Mouse (Mus musculus) cerebellum, postnatal 10 days (tissue): ENCODE results near the gene Esrrg.

Source experiments
- DNase-seq, 2 experiments: peaks; one replicate each; pipeline ENCODE4 v3.0.0; 2021; ENCODE audit warnings: mixed read lengths in 2 of 2

Esrrg gene

DNA sequence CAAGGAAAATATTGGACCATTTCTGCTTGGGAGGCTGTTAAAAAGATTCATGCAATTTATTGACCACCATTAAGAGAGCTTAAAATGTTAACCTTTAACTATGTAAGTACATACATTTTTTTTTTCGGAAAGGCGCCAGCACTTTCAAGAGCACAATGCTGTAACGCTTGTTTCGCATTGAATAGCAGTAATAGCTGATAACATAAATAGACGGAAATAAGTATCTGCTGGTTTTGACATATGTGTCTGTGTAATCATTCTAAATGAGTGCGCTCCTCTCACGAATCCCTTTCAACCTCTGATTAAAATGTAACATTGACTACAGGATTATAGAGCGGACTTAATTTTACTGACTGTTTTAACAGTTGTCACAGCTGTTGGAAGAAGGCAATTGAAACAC lies 391.6 kb downstream of the Esrrg start:
- no peak for DNase-seq

GRCm38 (mm10) chr1:188006820-188007491 lies 398.4 kb downstream of the Esrrg start:
- DNase-seq = no peak

DNA sequence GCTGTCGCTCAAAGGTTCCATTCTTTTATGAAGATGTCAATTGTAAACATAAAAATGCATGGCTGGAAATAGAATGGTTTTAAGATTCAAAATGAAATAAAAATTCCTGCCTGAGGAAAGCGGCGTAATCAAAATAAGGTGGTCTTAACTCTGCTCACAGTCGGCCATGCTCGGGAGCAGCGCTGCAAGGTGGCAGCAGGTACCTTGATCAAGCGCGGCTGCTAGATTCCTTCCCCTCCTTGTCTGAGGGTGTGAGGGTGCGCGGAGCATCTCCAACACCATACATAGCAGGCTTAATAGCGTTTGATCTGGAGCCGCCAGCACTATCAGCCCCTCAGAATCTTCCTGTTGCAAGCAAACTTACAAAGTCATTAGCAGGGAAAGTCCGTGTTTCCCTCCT lies 399.9 kb downstream of the Esrrg start:
- no peak for DNase-seq

DNA sequence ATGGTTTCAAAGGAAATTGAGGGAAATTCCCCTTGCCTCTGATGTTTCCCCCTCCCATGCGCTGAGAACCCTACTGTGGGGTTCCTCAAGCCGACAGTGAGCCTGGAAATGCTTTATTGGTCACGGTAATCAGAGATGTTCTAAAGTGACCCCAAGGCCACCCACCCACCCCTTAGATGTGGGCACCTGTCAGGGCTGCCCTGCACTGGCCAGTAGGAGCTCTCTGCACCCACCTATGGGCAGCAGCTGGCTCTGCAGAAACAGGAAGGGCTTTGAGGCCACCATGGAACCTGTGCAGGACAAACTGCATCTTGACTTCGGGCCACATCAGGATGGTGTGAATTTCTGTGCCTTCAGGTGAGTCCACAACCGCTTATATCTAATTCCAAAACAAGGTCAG lies 401.3 kb downstream of the Esrrg start:
- DNase-seq = no peak

DNA sequence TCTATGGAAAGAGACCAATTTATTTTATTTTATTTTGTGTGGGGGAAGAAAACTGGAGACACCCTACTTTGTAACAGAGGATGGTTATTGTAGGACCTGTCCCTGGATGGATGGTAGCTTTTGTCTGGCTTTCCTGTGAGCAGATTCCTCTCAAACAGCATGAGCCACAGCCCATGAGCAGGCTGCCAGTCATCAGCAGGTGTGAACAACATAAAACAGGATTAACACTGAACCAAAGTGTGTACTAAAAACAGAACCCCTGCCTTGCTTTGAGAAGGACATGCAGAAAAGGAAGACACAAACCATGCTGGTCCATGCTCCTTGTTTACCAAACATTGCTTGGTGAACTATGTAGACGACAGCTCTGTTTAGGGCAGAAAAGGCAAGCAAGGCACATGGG lies 402.3 kb downstream of the Esrrg start:
- DNase-seq = no peak

GRCm38 (mm10) chr1:188014411-188014810 lies 405.8 kb downstream of the Esrrg start:
- peak; percentile 98 for DNase-seq

DNA sequence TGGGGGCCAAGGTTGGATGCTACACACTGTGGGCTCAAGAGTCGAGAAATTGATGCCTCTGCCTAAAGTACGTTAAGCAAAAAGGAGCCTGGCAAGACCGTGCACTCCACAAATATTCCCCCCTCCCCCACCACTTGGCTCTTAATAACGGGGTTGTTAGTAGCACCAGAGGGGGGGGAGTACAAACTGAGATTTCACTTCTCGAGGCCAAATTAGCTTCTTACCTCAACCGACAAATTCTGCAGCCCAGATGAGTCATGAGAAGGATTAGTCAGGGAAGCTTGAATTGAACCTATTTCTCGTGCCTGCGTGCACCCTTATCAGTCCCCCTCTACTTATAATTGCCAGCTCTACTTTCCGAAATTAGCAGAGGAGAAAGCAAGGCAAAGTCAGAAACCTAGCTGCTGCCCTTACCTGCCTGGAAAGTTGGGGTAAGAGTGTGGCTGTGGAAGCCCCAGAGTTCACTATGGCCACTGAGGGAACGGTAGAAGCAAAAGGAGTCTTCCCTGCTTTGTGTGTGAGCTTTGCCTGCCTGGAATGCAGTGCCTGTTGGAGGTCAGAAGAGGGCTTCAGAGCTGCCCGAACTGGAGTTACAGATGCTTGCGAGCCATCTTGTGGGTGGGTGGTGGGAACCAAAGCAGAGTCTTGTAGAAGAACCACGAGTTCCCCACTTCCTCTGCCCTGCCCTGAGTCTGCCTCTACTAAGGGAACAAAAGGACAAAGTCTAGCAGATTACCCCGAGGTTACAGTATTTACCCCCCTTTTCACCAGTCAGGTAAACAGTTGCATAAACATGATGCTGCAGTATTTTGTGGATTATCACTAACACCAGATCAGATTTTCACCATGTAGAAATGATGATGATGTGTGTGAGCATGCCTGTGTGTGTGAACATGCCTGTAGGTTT lies 409.6 kb downstream of the Esrrg start:
- peak; percentile 60 to 61 for DNase-seq

DNA sequence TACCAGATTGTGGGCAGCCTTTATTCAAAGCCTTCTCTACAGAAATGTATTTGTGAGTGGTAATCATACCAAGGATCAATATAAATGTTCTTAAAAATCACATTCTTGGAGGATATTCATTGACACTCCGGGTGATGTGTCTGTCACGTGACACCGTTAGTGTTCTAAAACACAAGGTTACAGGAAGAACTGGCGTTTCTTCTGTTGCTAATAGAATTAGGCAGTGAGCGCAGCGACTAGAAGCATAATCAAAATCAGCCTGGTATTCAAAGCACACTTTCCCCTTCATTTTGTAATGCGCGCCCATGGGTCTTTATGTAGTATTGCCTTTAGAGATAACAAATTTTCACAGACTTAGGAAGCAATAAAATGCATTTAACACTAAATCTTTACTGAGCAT lies 420.6 kb downstream of the Esrrg start:
- DNase-seq = no peak

- DNase-seq = peak; percentile 43 to 44
Observed at GRCm38 (mm10) chr1:188030116-188030515, 421.5 kb downstream of the Esrrg start.

- peak; percentile 38 to 49 for DNase-seq
Observed at GRCm38 (mm10) chr1:188031276-188031675, 422.7 kb downstream of the Esrrg start.

DNA sequence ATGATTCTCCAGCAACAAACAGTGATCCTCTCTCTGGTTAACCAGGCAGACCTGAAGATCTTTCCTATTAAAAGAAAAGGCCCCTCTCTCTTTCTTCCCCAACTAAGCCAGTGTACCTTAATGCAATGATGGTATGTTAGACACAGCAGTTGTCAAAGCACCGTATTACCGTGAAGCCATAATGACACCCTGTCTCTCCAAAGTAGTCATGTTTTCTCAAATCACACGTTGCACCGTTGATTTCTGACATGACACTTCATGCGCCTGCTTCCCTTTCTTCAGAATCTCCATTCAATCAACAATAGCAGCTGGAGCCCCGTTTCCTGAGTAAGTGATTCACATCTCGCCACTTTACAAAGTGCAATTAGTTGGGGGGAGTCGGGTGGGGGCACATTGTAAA lies 427.4 kb downstream of the Esrrg start:
- DNase-seq = no peak

- peak; percentile 71 to 79 for DNase-seq
Observed at GRCm38 (mm10) chr1:188046691-188047121, 438.1 kb downstream of the Esrrg start.

- no peak for DNase-seq
Observed at GRCm38 (mm10) chr1:188047148-188047547, 438.6 kb downstream of the Esrrg start.

DNA sequence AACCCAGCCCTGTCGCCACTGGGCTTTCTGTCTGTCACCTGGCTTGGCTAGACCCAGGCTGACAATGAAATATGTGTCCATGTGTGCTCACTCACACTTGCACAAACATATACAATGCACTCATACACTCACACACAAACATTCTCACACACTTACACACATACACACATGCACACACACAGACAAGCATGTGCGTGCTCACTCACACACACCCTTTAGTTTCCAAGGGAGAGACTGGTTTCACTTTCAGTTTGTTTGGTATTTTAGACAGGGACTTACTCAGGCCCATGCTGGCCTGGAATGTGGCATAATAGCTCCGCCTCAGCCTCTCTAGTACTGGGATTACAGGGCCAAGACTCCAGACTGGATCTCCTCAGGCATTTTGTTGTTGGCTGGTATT lies 447.3 kb downstream of the Esrrg start:
- DNase-seq = no peak

DNA sequence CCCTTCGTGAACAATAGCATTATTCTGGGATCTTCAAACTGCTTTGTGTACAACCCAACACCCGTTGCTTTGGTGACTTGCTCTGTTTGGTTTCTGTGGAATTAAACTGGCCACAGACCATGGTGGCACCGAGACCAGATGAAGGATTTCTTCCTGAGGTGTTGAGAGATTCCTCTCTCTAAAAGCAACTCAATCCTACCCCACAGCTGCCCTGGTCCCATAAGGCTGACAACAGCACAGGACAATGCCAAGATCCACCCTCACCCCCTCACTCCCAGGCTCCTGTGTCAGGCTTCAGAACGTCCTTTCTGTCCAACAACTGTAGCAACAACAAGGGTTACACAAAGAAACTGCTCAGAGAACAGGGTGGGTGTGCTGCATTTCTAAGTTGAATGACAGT lies 449.3 kb downstream of the Esrrg start:
- DNase-seq = no peak

DNA sequence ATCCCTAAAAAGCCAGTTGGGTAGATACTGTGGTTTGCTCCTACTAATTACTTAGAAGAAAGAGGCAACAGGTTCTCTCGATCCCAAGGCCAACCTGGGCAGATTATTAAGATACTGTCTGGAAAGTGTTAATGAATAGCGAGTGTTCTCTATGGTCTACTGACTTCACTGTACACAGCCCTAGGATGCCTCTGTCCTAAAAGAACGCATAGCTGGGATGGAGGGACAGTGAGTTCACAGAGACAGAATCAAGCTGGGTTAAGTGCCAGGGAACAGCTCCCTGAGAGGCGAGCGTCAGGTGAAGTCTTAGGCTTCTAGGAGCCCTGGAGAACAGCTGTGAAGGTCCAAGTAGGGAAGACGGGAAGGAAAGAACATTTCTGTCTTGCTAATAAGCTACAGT lies 450.4 kb downstream of the Esrrg start:
- DNase-seq = no peak

GRCm38 (mm10) chr1:188060493-188060892 lies 451.9 kb downstream of the Esrrg start:
- DNase-seq = no peak

- no peak for DNase-seq
Observed at GRCm38 (mm10) chr1:188068833-188069232, 460.2 kb downstream of the Esrrg start.

GRCm38 (mm10) chr1:188069849-188070248 lies 461.3 kb downstream of the Esrrg start:
- no peak for DNase-seq

DNA sequence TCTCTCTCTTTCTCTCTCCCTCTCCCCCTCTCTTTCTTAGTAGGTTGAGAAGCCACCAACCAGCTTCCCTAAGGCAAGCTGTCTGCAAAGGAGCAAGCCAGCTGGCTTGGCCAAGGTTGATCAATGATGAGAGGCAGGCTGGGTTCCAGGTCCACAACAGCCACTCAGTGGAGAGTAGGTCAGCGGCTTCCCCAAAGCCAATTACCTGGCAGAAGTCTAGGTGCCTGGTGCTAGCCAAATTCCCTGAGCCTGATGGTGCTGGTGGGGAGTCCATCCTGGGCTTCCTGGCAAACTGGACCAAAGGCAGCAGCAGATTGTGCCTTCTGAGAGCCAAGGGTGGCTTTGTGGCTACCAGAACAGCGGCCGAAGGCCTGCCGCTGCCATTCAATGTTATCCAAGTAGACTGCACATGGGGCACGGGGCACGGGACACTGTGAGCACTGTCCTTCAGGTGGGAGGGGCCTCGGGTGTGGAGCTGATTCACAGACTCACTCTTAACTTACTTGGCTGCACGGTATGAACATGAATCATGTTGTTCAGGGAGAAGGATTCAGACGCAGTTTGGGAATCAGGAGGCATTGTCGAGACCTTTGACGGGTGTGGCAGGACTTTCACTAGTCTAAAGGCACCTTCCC lies 469.1 kb downstream of the Esrrg start:
- peak; percentile 96 to 97 for DNase-seq

- DNase-seq = no peak
Observed at GRCm38 (mm10) chr1:188080261-188080875, 471.8 kb downstream of the Esrrg start.

DNA sequence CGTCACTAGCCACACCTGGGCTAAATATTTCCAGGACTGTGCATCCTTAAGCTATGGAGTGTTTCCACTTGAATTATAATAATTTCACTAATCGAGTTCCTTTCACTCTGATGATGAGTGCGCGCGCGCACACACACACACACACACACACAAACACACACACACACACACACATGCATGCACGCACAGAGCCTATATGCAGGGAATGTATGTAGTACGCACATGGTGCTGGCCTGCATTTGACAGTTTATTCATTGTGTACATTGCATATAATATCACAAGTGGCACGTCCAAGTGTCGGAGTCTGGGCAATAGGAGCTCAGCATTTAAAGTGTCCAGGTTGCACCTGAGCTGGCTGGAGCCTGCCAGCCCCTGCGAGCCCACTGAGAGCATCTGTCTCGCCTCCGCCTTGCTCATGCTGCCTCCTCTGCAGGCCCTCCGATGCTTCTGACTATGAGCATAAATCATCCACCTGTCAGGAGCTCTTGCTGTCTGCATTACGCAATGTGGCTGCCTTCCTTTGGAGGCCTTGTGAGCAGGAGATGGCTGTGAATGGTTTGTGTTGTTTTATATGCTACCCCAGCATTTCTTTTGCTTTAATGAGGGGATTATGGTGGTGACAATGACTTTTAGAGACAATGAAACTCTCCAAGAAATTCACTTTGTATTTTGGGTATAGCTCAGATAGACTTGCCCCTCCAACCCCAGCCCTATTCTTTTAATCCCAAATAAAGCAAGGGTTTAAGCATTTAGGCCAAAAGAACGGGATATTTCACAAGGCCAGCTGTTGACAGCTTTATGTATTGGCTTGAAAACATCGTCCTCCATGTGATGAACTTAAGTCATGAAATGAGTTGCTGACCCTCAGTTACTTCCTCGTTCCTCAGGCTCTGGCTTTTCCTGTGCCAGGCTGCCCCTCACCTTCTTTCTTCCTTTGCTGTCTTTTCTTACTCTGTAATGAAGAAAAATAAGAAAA lies 474.4 kb downstream of the Esrrg start:
- DNase-seq = peak; percentile 63 to 77
